Mouse (Mus musculus) spleen, postnatal 14 days (tissue): Measurements from ENCODE around the gene Unc93b1.

Source experiments
- DNase-seq, 2 experiments: peaks; one replicate each; pipeline ENCODE4 v3.0.0; 2021 to 2022; ENCODE audit warnings: low spot score in 2 of 2

Gene Unc93b1

DNA sequence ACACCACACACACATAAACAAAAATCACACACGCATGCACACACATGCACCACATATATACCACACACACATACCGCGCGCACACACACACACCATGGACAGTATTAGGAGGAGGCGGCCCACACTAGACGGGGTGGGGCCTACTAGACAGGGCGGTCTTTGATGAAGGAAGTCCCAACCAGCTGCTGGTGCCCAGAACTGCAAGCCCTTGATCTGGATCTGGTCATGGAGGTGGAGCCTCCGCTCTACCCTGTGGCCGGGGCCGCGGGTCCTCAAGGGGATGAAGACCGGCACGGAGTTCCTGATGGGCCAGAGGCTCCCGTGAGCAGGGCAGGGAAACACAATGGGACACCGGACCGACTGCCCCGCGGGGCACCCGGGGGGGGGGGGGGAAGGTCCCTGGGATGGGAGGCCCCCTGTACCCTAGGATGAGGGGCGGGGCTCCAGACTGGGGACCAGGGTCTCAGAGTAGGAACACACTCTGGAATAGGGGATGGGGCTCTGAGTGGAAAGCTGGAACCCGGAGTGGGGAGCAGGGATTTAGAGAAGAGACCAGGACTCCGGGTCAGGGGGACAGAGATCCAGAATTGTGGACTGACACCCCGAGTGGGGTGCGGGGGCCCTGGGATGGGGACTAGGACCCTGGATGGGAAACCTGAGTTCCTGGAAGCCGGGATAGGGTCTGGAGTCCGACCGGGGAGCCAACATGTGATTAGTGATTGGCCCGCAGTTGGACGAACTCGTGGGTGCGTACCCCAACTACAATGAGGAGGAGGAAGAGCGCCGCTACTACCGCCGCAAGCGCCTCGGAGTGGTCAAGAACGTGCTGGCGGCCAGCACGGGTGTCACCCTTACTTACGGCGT, at the start of gene Unc93b1:
Gene Unc93b1 (plus strand): TSS at position 155 of the 864 bp plus-strand sequence.
- peak; percentile 59 to 62 for DNase-seq

DNA sequence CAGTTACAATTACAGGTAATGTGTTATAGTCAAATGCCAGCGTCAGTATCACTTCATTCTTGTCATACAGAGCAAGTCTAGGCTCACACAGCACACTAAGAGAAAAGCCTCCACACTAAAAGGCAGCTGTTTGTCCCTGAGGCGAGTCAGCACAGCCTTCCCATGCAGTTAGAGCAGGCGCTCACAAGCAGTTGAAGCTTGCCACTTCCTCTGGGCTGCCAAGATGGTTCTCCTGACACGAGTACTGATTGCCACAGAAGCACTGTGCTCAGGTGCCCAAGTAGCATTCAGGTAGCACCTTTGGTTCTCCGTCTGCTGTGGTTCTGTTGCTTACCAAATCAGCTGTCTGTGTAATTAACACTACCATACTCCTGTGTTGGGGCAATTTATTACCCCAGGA, 45.9 kb upstream of the Unc93b1 start:
- DNase-seq: no peak

DNA sequence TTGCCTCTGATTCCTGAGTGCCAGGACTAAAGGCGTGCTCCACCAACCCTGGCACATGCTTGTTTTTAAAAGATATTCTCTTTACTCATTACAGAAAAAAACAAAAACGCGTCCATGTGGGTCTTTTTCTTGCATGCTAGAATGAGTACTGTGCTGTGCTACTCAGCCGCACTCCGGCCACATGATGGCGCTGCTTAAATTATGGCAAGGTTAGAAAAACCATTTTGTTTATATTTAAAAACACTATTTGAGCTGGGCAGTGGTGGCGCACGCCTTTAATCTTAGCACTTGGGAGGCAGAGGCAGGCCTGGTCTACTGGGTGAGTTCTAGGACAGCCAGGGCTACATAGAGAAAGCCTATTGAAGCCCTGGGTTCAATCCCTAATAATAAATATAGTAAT, 44.8 kb upstream of the Unc93b1 start:
- peak in 1 of 2 experiments; percentile 43 for DNase-seq

DNA sequence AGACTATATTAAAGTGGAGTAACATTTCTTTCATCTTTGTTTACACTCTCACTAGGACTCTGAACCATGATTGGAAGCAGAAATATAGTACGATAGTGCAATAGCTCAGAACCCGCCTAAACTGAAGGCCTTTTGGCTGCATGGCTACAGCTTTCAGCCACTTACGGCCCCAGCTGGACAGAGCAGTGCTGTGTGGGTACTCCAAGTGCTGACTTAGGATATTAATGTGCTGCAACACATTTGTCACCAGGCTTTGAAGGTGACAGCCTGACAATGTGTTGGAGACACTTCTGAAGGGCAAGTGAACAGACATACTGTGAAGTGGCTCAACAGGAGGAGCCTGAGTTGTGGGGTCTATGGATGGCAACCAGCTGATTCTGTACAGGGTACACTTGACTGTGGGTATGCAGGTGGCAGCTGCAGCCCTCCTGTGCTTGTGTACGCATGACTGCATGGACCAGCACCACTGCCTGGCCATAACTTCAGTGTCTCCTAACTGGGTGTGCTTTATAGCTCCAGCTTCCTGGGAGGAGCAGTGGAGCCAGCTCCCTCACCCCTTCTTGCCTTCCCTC, 41.4 kb upstream of the Unc93b1 start:
- DNase-seq: no peak

DNA sequence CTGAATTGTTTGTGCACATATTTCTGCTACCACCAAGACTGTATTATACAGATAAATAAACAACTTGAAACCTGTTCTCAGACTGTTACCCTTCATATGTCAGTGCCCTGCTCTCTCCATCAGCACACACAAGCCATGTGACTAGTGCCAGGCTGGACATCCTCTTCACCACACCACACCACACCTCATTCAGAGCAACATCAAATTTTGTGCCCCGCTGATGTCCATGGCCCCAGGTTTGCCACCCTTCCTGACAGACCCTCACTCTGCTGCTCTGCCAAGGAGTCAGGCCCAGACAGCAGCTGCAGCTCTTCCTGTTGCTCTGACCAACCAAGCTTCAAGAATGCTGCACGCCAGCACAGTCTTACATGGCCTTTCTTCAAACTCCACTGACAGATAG, 40.7 kb upstream of the Unc93b1 start:
- DNase-seq: no peak

DNA sequence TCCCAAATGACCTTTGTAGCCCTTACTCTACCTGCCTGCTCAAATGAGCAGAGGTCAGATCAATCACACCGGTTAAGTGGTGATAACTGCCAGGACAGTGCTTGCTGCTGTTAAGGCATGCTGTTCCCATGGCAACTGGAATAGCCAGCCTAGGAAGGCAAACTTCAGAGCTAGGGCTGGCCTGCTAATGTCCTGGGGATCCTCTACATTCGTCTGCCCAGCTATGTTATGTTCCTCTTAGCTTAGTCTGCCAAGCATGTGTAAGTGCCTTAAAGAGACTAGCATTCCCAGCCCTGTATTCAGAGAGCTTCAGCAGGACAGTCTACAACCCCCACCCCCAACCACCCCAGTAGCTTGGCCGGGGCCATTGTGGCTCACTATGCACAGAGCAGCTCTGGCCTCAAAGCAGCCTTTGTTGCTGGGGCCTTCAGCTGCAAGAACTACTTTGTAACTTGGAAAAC, 39.8 kb upstream of the Unc93b1 start:
- no peak for DNase-seq

DNA sequence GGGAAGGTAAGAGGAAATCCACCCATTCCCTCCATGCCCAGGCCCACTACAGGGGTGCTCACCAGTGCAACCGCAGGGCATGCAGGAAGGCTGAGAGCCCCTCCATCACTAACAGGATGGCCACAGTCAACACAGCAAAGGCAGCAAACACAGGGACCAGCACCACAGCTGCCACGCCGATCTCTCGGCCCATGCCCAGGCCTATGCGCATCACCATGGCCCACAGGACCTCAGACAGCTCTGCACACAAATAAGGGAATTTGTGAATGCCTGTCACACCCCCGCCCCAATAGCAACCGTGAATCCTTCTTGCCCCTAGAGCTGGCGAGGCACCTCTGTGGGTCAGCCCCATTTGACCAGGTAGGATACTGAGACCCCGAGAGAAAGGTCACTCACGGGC, 38.8 kb upstream of the Unc93b1 start:
- no peak for DNase-seq

DNA sequence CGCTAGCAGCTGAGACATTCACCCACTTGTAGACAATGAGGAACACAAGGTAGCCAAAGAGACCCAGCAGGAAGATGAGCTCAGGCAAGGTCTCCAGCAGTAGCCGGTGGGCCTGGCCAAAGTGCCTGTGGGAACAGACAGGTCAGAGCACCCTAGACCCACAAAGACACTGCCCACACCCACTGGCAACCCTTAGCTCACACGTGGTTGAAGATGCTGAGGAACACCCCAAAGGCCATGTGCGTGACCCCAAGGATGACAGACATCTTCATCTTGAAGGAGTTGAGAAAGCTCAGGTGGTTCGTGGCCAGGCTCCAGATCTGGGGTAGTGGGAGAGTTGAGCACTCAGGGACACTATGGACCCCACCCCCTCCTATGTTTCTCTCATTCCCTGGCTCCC, 37.4 kb upstream of the Unc93b1 start:
- DNase-seq: no peak

DNA sequence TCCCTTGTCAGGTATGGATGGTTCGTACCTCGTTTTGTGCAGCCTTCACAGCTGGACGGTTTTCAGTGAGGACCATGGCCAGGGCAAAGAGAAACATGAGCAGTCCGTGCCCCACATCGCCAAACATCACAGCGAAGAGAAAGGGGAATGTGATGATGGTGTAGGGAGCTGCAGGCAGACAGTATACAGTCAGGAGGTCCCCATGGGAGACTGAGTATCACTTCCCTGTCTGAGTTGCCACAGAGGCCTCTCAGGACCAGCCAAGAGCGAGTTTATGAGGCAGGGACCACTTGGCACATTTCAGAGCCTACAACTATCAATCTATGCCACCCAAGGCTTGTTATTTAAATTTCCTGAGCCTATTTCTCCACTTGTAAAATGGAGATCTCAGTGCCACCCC, 36.0 kb upstream of the Unc93b1 start:
- no peak for DNase-seq

DNA sequence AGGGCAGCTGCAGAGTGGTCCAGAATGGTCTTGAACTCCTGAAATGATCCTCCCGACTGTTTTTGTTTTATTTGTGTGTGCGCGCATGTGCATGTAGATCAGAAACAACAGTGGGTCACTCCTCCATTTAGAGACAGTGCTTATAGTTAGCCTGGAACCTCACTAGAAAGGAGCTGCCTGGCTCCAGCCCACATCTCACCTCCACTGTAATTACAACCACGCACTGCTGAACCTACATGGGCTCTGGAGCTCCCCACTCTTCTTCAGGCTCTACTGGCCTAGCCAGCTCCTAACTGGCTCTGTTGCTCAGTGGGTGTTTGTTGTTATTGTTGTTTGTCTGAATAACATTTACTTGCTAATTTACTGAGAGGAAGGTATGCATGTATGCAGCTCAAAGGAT, 35.4 kb upstream of the Unc93b1 start:
- DNase-seq: no peak

DNA sequence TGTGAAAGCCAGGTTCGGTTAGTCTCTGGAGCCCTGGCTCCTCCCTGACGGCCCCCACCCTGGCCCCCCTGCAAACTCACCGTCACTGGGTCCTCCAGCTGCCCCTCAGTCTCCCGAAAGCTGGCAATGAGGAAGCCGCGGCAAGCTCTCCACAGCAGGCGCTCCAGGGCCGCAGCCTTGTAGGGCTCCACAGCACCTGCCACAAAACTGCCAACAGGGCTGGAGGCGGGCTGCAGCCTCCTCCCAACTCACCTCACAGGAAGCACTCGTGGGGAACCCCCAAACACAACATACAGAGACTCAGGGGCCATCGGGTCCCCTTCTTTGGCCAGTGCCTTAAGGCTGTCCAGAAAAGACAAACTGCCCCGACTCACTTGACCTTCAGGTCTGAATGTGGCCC, 32.0 kb upstream of the Unc93b1 start:
- DNase-seq: no peak

DNA sequence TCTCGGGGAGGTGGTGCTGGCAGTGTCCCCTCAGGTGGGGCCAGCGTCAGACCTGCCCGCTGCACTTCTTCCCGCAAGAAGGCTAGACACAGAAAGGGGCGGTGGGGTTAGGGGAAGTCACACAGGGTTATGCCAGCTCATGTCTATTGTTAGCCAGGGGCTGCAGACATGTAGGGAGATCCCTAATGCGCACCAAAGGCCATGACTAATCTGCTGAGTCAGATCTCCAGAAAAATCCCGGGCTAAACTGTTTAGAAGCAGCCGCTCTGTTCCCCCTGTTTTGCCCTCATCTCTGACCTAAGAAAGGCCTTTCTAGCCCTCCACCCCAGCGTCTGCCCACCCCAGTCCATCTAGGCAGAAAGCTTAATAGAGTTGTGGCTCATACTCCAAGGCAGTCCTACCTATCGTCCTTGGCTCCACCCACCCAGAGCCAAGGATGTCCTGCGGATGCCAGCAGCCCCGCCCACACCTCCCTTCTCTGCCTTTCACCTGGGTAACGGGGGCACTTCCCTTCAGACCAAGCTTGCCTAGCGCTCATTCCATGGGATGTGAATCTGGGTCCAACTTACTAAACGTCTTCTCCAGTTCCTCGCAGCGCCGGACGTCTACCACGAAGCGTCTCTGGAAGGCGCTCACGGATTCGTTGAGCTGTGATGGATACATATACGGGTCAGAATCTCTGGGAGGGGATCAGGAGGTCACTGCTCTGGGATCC, 31.2 kb upstream of the Unc93b1 start:
- DNase-seq: no peak

DNA sequence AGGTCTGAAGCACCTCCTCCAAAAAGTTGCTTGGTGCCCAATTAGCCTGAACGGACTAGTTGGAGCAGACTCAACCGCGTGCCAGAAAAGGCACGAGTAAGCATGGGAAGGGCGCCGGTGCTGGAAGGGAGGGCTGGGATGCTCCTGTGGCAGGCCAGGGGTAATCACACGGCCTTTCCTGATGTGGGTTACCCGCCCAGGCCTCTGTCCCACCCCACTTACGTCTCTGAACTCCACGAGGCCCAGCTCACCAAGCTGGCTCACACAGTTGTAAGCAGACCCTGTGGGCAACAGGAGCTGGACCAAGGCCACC, 30.7 kb upstream of the Unc93b1 start:
- DNase-seq: no peak

DNA sequence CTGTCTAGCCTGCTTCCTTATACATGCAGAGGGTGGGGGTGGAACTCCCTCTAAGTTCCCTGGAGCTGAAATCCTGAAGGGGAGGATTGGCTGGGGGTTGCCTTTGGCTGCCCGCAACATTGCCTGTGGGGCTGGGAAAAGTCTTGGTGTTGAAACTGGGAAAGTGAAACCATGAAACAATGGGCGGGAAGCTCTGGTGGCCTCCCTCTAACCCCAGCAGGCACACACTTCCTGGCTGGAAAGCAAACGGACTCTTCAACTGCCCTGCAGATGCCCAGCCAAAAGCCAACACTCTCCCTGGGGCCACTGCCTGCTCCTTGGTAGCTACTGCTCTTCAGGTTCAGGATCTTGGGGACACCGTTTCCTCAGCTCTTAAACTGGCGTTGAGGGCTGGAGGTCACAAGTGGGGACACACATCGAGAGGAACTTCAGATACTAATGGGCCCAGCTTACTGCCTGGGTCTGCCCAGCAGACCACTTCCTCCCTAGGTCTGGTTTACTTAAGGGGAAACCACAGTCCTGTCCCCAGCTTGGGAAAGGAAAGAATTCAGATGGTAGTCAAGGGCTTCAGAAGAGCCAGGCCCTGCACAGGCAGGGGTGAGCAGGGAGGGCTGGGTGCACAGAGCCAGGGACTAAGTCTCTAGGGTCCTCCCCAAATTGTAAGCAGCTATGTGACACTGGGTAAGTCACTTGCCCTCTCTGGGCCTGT, 29.6 kb upstream of the Unc93b1 start:
- DNase-seq: no peak

DNA sequence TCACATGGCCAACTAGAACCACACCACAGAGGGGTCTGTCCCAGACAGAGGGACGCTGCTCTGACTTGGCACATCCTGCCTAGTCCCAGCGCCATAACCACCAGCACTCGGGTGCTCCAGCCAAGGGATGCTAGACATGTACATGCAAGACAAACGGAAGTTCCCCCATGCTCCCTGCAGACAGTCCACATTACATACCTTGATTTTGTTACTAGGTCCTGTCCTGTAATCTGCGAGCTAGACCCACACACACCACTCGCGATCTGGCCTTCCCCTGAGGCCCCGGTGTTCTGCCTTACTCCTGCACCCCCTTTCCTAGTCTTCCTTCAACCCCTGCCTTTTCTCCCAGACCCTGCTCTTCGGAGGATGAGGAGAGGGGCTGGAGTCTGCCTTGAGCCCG, 28.7 kb upstream of the Unc93b1 start:
- DNase-seq: no peak

DNA sequence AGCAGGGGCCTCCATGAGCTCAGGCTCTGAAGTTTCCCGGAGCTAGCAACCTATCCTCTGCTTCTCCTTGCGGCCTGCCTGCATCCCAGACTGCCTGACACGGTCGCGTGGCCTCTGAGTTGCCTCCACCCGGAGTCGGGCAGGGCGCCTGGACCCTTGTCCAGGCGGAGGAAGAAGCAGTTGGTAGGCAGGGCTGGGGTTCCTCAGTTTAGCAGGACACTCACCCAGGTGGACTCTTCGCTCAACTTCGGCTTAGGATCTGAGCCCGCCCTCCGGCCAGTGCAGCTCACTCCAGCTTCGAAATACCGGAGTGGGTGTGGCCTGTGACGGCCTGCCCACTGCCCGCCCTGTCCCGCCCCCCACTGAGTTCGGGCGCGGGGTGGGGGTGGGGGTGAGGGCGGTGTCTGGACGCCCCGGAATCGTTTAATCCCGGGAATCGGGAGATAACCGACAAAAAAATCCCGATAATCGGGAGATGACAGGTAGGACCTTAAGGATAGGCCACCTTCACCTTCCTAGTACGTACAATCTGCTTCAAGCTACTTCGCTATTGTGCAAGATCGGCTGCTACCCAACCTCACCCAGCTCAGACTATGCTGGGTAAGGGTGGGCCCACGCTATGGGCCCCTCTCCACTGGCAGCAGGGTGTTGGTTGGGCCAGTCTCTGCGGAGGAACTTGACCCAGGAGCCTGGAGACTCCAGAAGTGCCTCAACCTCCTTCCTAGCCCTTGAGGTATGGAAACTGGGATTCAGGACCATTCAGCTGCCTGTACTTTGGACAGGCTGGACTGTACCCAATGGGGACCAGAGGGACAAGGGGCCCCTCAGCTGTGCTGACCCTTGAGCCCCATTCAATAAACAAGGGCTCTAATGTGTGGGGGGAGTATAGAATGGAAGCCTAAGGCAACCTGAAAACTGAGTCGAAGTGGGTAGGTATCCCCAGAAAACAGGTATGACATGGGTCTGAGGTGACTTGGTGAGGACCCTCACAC, 27.9 kb upstream of the Unc93b1 start, which contains the start of gene Tcirg1:
Gene Tcirg1 (minus strand): TSS at position 339 of the 992 bp plus-strand sequence.
- DNase-seq: peak; percentile 46 to 63

DNA sequence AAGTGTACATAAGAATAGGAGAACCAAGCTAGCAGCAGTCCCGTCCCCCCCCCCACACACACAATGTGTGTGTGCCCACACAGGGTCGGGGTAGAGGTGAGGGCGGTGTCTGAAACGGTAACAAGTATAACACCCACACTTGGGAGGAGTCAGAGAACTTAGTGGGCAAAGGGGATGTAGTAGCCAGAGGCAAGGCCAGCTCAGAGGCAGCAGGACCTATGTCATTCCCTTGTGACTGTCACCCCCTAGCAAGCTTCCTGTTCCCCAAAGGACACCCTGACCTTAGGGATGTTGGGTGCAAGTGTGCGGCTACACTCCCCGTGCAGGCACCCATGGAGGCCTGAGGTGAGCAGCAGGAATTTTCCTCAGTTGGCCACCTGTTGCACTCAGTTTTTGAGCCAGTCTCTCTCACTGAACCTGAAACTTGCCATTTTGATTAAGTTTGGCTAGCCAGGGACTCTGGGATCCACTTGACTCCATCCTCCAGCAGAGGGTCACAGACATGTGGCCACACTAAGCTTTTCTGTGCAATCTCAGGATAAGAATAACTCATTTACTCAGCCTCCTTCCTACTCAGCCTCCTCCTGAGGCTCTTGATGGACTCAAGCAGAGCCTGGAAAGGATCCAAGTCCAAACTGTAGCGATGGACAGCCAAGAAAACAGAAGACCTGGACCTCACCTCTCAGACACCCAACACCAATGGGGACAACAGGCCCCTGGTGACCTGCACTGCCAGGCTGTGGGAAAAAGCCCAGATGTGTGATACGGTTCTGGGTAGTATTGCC, 26.9 kb upstream of the Unc93b1 start:
- no peak for DNase-seq

DNA sequence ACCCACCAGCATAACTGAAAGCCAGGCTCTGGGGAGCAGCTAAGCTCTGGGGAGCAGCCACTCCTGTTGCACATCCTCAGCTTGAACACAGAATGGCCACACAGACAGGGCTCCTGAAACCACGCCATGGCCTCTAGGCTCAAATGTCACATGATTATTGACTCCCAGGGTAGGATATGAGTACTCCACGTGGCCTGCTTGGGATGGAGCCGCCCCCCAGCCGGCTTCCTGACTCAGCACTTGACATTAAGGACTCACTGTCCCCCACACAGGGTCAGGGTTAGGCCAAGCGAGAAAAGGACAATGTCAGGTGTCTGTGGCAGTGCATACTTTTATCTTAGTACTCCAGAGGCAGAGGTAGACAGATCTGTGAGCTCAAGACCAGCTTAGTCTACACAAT, 24.8 kb upstream of the Unc93b1 start:
- DNase-seq: no peak

DNA sequence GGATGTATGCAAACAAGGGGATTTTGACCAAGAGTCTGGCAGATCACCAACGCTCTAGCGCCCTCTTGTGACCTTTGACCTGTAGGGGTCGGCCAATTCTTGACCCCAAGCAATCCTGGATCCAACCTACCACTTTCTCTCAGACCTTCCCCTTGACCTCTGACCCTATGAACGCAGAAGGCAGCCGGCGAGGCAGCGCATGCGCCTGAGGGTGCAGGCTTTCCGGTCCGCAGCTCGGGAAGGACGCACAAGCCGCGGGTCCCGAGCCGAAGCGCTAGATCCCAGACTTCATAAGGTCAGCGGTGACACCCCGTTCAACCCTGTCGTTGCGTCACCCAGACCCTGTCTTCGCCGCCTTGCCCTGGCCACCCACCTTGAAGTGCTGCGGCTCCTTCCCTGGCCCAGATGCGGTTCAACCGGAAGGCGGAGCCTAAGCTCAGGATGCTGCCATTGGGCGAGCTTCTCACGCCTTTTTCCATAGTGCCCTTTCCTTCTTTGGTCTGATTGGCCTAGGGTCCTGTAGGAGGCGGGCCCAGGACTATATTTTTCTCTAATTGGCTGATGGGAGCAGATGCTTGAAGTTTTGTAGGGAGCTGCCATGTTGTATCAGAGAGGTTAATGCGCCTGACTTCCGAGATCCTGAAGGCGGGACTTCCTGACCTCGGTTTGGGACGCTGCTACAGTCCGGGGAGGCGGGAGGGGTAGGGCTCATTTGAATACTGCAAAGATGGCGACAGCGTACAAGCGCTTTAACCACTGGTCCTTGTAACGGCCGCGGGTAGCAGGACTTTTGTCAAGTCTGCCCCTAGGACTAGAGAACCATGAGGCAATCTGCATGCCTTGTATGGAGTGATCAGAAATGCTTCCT, 22.4 kb upstream of the Unc93b1 start, which contains the start of gene Ndufs8:
Gene Ndufs8 (minus strand): TSS at position 438 of the 868 bp plus-strand sequence.
- peak; percentile 71 to 81 for DNase-seq
